Mouse (Mus musculus): ENCODE measurements at regions not wholly inside any gene's neighbourhood (a gene's known extent, or its start where the extent isn't known, plus 50 kb on each side); places are given as distances from the start of the nearest gene placed in this dataset.

DNA sequence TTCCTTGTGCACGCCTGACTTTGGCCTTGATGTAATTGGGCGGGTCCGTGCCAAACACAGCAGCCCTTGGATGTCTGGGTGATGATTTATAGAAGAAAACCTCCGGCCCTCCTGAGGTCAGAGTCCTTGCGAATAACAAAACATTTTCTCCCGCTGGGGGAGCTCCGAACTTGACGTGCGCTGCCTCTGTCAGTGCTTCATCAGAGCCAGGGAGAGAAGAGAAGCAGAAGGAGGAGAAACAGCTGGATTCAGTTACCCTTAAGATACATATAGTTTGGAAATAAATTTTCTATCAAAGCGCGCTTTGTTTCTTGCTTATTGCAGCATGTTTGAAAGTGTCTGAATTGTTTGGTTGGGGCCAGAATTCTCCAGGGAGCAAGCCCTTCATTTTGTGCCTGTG is 225.2 kb upstream of the Myocd start:
- no peak for DNase-seq (ENCODE audit: low read depth, low spot score)

DNA sequence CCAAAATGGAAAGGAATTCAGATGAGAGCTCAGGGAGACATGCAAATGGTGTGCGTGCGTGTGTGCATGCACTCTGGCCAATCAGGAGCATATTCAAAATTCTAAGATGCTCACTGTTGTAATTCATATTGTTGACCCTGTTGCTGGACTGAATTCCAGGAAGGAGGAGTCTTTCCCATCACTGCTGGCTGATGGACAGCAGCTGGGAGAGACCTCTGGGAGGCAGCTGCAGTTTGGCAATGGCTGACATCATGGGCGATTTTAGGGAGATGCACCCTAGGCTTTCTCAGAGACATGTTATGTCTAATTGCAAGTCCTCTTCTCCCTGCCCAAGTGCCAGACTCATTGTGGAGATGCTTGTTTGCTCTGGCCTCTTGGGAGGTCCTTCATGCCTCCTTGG is 220.6 kb upstream of the Myocd start:
- no peak for DNase-seq (ENCODE audit: low read depth, low spot score)

DNA sequence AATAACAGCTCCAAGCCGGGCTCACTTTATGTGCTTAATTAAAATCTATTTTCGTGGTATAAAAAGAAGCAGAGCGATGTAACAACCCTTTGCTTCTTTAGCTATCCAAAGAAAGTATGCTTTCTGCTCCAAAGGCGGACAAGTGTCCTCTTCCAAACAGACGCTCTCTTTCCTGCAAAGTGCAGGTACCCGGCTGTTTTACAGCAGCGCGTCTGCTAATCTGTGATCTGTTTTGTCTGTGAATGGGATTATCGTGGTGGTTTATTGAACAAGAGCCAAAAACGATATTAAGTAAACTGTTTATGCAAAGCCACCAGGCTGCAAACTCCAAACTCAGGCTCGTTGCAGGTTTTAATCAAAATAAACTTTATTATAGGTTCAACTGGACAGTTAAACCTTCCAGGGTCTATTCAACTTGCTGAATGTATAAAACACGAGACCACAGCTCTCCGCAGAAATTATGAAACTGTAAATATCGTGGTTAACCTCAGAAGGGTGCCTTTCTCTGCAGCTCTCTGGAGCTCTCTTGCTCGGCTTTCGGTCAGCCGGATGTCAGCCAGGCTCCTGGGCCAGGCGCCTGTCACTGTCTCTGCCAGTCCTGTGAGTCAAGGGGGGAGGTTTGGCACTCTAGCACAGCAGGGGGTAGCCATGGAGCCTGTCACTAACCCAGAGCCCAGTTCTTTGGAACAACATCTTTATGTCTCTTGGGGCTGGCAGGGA is 206.2 kb upstream of the Myocd start:
- DNase-seq (ENCODE audit: low read depth, low spot score): no peak

DNA sequence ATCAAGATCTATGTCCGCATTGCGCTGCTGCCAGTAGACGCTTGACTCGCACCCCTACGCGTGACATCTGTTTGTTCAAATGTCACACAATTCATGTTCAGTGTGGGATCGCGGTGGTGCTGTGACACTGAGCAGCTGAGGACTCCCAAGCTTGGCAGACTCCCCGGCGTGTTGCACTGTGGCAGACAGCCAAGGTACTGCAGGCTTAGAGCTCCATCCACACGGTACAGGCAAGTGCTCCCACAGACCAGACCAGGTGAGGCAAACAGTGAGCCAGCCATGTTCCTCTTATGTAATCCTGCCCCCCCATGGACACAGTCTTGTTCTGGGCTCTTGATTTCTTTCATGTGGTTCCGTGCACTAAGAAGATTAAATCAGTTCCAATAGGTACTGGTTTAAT is 205.5 kb upstream of the Myocd start:
- no peak for DNase-seq (ENCODE audit: low read depth, low spot score)

DNA sequence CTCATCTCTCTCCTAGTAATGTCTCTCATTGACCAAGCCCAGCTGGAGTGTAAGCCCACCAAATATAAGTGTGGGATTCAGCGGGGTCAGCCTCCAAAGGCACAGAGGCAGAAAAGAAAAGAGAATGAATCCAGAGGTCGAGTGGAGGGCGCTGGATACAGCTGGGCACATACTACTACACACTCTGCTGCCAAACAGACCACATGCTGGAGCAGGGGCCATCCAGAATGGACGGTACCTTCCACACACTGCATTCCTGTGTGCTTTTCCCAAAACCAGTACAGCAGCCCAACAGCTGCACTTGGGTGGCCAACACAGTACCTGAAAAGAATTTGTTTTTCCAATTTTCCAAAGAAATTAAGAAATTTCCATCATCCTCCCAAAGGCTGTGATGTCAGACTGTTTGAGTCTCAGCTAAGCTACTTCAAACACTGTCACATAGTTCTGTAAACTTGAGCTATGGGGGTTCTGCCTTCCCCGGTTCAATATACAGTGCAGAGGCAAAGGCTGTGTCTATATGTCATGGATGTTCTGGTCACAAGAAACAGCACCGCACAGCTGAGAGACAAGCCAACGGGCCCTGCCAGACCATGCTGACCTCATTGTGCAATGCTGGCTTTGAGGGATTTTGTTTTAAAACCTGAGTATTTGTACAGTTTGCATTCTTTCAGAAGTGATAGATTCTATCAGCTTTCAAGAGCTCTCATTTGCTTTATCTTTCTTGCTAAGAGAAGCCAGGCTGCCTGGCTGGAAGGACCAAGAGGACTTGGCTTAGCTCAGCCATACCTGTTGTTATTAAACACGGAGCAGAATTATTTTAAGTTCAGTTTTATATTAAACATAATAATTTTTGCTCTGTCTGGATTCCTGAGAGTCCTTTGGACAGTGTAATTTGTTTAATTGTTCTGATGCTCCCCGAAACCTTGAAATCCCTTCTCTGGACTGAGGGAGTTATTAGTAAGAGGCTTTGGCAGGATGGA is 200.3 kb upstream of the Myocd start:
- DNase-seq (ENCODE audit: low read depth, low spot score): no peak

DNA sequence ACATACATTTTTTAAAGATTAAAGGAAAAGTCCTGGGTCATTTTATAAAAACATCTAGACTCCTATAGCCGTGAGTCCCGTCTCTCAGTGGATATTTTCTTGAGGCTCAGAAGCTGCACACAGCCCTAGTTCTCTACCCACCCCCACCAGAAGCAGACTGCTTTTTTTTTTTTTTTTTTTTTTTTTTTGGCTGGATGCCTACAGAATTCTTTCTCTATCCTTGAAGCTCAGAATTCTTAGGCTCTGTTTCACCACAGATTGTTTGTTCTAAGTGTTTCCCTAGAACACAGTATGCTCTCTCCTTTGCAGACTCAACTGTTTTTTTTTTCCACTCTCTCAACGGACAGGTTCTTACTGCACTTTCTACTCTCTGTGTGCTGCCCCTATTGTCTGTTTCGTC is 191.3 kb upstream of the Myocd start:
- no peak for DNase-seq (ENCODE audit: low read depth, low spot score)

DNA sequence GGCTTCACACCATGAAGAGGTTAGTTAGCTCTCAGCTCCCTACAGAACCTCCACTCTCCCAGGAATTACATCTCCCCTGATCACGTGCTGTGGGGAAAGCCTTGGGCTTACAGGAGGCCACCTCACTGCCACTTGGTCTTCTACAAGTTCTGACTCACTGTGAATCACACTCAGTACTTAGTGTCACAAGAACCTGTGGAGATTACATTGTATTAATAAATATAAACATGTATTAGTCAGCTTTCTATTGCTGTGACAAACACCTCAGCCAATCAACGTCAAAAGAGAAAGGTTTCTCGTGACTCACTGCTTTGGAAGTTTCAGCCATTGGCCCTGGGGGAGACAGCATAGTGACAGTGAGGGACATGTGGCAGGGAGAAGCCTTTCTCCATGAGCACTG is 178.6 kb upstream of the Myocd start:
- no peak for DNase-seq (ENCODE audit: low read depth, low spot score)

DNA sequence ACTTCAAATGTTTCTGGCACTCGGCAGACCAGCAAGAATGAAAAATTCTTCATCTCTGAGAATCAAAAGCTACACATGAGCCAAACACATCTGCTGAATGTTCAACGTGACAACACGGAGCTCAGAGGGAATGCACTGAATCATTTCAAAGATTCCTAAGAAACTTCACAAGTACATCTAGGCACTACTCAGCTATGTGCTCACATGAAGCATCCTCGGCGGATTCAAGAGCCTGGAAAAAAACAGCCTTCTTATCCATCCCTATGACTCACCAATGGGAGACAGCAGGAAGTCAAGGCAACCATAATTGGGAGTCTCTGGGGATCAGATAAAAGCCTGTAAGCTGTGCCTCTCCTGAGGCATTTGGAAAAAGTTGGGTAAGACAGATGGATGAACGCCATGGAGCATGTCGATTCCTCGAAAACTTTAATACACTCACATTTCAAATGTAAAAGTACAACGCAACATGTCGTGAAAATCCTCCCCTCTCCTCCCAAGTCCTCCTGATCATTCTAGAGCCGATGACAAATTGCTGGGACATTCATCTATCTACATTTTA is 173.8 kb upstream of the Myocd start:
- DNase-seq (ENCODE audit: low read depth, low spot score): no peak

DNA sequence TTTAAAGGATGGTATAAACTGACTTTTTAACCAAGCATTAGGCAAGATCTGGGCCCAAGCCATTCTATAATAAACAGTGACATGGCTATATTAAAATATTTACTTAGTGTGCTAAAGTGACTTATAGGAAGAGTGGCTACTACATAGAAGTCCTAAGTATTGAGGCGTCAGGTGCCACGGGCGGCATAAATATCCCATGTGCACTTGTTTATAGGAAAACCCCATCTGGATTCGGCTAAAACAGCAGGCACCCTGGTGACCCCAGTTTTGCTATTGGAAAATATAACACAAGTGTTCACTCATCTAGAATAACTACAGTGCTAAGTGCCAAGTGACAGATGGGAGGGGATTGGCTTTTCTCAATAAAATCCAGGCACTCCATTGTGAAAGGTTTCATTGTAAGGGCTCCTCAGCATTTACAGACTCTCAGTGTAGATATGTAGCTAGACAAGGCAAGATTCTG is 165.9 kb upstream of the Myocd start:
- no peak for DNase-seq (ENCODE audit: low read depth, low spot score)

DNA sequence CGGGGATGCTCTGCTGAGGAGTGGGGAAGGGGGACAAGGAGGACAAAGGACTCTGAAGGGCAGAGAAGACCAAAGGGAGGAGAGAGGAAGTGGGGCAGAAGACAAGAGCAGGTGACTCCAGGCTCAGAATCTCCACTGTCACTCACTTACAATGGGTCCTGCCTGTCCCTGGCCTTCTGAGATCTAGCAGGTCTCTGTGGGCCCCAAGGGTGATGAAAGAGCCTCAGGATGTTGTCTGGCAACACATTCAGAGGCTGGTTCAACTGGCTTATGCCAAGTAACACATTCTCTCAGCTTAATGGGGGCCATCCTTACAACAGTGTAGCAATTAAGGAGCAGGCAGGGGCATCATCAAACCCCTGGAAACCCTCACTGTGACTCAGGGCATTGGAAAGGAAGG is 152.1 kb upstream of the Myocd start:
- DNase-seq (ENCODE audit: low read depth, low spot score): no peak

DNA sequence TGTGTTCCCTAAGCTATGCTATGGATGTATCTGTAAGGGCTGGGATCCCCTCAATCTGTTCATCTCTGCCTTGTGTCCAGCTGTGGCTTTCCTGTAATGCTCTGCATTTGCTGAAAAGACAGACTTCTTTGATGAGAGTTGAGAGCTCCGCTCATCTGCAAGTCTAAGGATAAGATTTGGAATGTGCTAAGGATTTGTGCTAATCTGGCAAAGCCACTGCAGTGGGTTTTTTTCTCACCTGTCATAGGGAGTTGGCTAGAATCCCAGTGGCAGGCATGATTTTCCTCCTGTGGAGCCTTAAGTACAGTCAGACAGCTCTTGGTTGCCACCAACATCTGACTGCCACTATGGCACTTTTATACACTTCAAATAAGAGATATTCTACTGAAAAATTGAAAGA is 138.8 kb upstream of the Myocd start:
- peak; percentile 14 for DNase-seq (ENCODE audit: low read depth, low spot score)

DNA sequence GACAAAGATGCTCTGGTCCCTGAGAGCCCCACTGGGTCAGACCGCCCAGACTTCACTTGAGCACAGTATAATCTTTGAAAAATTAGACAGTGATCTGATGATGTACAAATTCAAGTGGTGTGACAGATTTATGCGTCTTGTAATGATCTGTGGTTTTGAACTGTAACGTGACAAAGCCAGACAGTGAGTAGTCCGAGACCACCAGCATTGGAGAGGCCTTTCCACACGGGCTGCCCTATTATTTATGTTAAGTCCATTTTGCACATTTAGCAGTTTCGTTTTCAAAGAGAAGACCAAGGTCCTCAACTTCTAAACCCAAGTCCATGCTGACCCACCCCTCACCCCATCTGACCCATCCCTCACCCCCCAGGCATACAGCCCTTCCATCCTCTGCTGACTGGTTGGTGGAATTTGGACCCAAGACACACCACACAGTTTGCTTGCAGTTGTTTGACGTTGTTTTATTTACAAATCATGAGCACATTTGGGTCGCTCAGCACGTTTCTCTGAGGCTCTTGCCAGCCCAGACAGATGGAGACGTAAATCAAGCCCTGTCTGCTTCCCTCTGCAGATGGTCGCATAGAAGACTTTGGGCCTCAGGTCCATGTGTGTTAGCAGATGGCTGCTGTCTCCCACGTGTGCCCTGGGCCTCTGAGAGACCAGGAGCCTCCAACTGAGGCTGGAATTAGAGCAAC is 132.8 kb upstream of the Myocd start:
- DNase-seq (ENCODE audit: low read depth, low spot score): peak; percentile 66

DNA sequence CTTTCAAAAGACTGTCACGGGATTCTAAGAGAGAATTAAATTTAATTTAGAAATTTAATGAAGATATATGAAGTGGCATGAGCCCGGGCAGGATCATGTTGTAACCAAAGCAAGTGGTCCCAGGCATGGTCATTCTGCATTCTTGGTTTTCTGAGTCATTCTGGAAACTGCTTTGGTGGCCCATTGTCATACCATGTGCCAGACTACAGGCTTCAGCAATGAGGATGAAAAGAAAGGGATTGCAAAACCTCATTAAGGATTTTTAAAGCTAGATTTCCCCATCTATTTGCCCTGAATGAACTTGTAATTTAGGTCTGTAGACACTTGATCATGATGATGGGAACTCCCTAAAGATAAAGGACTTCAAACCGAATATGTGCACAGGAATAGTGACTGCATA is 119.4 kb upstream of the Myocd start:
- DNase-seq (ENCODE audit: low read depth, low spot score): no peak

DNA sequence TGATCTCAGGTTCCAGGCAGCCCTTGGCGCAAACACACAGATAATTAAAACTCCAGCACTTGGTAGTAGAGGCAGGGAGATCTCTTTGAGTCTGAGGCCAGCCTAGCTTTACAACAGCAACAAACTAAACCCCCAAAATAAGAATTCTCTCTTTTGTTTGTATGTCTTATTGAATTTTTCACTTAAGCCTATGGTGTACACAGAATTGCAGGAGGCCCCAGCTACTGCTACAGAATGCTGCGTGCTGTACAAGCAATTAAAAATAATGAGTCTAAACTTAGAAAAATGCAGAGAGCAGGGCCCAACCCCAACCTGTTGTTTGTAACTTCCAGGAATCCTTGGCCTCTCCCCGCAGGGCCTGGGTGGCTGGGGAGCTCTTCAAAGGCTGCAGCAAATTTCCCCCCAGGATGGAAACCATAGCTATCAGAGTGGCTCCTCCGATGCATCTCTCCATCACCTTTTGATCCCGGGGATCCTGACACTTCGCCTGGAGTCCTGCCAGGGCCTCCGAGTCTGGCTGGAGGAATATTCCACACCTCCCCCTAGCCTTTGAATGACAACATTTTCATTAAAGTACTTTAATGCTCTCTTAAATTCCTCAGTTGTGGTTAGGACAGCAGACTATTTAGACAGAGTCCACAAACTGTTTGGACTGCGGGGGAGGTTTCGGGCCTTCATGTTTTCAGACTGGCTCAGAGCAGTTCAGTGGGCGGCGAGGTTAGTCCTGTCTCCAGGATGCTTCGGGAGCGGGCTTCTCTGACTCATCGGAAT is 116.7 kb upstream of the Myocd start:
- no peak for DNase-seq (ENCODE audit: low read depth, low spot score)

DNA sequence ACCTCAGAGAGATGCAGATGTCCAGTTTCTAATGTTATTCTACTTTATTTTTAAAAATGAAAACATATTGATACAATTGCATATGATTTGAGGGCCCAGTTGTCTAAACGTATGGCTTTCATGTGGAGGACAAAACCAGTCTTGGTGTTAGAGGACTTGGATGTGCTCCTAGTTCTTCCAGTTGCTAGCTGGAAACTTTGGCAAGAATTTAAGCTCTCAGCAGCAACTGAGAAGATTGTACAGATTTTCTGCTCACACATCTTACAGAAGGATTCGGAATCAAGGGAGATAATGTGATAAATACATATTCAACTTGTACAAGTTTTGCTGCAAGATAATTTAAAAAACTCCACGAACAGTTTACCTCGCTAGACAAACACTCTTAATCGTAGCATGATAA is 105.6 kb upstream of the Myocd start:
- no peak for DNase-seq (ENCODE audit: low read depth, low spot score)

DNA sequence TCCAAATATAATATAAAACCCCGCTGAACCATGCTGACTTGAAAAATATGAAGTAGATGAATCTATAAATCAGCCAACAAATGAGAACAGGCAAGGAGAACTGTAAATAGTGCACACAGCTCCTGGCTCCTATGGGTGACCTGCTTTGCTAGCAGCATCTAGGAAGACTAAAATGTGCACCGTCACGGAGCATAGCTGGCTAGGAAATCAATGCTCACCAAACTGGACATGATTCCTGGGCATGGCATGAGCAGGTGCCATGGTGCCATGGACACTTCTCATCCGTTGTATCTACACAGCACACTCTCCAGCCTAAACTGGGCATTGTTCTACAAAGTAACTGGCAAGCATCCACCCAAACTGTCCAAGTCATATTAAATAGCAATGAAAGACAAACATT is 103.3 kb upstream of the Myocd start:
- DNase-seq (ENCODE audit: low read depth, low spot score): no peak

DNA sequence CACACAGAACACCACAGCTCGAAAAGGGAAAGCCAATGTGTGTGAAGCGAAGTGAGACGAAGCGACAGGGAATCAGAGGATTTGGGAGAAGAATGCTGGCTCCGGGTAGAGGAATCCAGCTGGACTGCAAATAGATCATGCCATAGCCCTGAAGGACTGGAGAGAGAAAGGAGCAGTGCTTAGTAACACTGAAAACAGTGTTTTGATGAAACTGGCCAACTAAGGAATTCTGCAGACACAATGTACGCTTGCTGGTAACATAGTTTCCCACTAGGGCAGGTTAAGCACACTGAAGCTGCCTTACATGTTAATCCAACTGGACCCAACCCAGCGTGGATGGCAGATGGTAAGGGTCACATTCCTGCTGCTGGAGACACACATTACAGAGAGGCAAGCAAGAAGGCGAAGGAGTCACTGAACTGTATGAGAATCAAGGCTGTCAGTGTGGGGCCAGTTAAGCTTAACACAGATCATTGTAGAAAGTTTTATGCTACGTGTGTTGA is 102.6 kb upstream of the Myocd start:
- no peak for DNase-seq (ENCODE audit: low read depth, low spot score)

DNA sequence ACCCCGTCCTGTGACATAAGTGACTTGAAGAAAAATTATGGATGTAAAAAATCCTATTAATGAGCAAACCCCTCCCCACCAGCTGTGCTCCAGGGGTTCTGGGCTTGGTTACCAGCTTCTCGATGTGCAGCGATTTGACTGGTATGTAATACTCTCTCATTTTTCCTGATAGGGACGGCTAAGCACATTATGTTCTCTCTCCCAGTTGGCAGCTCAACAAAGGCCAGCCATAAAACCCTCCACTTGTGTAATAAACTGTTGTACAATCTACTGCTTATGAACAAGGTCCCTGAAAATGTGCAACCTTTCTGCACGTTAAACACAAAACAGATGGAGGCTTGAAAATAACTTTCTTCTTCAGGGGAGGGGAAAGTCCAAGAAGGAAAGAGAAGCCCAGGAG is 98.0 kb upstream of the Myocd start:
- no peak for DNase-seq (ENCODE audit: low read depth, low spot score)

DNA sequence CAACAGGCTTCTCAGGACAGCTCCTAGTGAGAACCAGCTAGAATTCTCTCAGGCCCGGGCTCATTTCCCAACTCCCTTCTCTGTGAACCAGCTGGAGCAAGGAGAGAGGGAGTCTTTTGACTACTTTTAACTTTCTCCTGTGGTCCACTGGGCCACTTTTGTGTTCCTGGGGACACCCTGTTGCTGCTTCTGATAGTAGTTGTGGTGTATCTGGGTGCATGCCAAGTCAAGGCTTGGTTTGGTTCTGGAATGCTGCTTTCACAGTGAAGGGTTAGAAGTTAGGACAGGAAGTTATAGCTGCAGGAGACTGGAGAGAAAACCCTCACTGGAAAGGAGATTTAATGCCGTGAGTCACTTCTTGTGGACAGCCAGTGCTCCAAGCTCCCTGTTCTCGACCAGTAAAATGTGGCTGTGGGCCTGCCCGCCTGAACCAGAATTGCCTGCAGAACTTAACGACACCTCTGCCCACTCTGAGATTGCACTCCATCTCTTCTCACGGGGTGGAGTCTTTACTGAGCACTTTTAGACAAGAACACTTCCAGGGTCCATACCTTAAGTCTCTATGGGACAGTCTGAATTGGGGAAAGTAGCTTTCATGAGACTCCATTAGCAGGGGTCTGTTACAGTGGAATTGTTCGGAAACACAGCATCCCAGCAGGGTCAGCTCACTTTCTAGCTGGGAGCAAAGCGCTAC is 97.0 kb upstream of the Myocd start:
- no peak for DNase-seq (ENCODE audit: low read depth, low spot score)

Measured in brain, embryonic 18.5 days (tissue).